Mouse (Mus musculus) midbrain, embryonic 13.5 days (tissue): ENCODE data around the gene Tmem38a. TPM values are rescaled to one million over a fixed set of nuclear protein-coding genes. Genes with fewer than 3 reads are reported as not detected.
A peak's percentile ranks its signal among the peaks of the same experiment; 100 is the strongest.

Source experiments
- ATAC-seq: fragments of 200-750 bp; cut with Nextera tagmentation; 2 replicates; pipeline ENCODE4 v1.8.0; 2017; ENCODE audit warnings: mild to moderate bottlenecking, moderate TSS enrichment, moderate library complexity
- H3K27ac ChIP-seq: fragments of 300-500 bp; sonication (generic); 2 replicates; pipeline ENCODE4 v1.5.1; 2015; ENCODE audit warnings: inconsistent platforms, mild to moderate bottlenecking, moderate library complexity
- H3K27me3 ChIP-seq: fragments of 300-500 bp; sonication (generic); 2 replicates; pipeline ENCODE4 v1.6.1; 2015; ENCODE audit warnings: mild to moderate bottlenecking, inconsistent platforms
- H3K36me3 ChIP-seq: fragments of 300-500 bp; sonication (generic); 2 replicates; pipeline ENCODE4 v1.6.1; 2015; ENCODE audit warnings: mild to moderate bottlenecking, inconsistent platforms
- H3K4me1 ChIP-seq: fragments of 300-500 bp; sonication (generic); replicated peaks from 2 replicates; pipeline ENCODE4 v1.6.1; 2015; ENCODE audit warnings: inconsistent platforms
- H3K4me2 ChIP-seq: fragments of 300-500 bp; sonication (generic); replicated peaks from 2 replicates; pipeline ENCODE4 v1.6.1; 2015; ENCODE audit warnings: moderate library complexity, mild to moderate bottlenecking, inconsistent platforms
- H3K4me3 ChIP-seq: fragments of 300-500 bp; sonication (generic); replicated peaks from 2 replicates; pipeline ENCODE4 v1.5.1; 2015; ENCODE audit warnings: mild to moderate bottlenecking, inconsistent platforms
- H3K9ac ChIP-seq: fragments of 300-500 bp; sonication (generic); replicated peaks from 2 replicates; pipeline ENCODE4 v1.6.1; 2015; ENCODE audit warnings: mild to moderate bottlenecking, inconsistent platforms
- H3K9me3 ChIP-seq: fragments of 300-500 bp; sonication (generic); 2 replicates; pipeline ENCODE4 v1.6.1; 2016; ENCODE audit warnings: mild to moderate bottlenecking, inconsistent platforms
- WGBS: fragments of 180-500 bp; shearing (Covaris S2); methylation state at CpG from one replicate; pipeline ENCODE4 v1.1.7; 2015; 5-methylcytosine and 5-hydroxymethylcytosine counted together
- polyA plus RNA-seq: library from polyadenylated mRNA; unstranded; fragments of >200 nt; fragmentation: Nextera tagmentation; extraction: Ambion mirVana; gene quantifications from 2 replicates; pipeline ENCODE4 v1.2.1, GENCODE M21; 2015

The Tmem38a gene
- polyA plus RNA-seq = 15.5 and 16.0 TPM in 2 replicates

GRCm38 (mm10) chr8:72571611-72572473 lies at the start of gene Tmem38a:
TSS of gene Tmem38a (plus strand) at chr8:72572055.
- WGBS = under 1% methylated on average over 45 of the region's 45 CpGs
- Histone ChIP-seq H3K4me3 (peak within 1 kb of the TSS; percentile 63), H3K9me3 (no peaks in the 10 kb centered on the region), H3K27ac (peak within 1 kb of the TSS; percentile 81), H3K27me3 (no peaks in the 10 kb centered on the region), H3K4me2 (peak within 1 kb of the TSS; percentile 97), H3K36me3 (peaks cover 27% of the 10 kb centered on the region), H3K4me1 (peaks cover 42% of the 10 kb centered on the region), H3K9ac (peak within 1 kb of the TSS; percentile 81)
- peak; percentile 32 for ATAC-seq

- ATAC-seq = no peak
- Histone ChIP-seq H3K4me2 (no peak overlapping the region), H3K36me3 (peaks cover 4% of the 10 kb centered on the region; the same call in 1 of the 2 replicates), H3K4me3 (no peak overlapping the region), H3K27me3 (no peaks in the 10 kb centered on the region), H3K4me1 (no peaks in the 10 kb centered on the region), H3K27ac (no peak overlapping the region), H3K9me3 (no peaks in the 10 kb centered on the region), H3K9ac (no peak overlapping the region)
- WGBS = 100% methylated on average over 1 of the region's 1 CpGs
These were observed 39.8 kb upstream of the Tmem38a start for GRCm38 (mm10) chr8:72532103-72532502.

- H3K4me1 ChIP-seq = no peaks in the 10 kb centered on the region
- 96% methylated on average over 3 of the region's 3 CpGs for WGBS
- ATAC-seq = no peak
- no peak overlapping the region for H3K4me2 ChIP-seq
- H3K4me3 ChIP-seq = no peak overlapping the region
- no peak overlapping the region for H3K9ac ChIP-seq
- H3K9me3 ChIP-seq = no peaks in the 10 kb centered on the region
- peaks cover 4% of the 10 kb centered on the region; the same call in 1 of the 2 replicates for H3K36me3 ChIP-seq
- H3K27me3 ChIP-seq = no peaks in the 10 kb centered on the region
- no peak overlapping the region for H3K27ac ChIP-seq
These were observed 37.0 kb upstream of the Tmem38a start for GRCm38 (mm10) chr8:72534888-72535287.

- Histone ChIP-seq H3K4me1 (no peaks in the 10 kb centered on the region), H3K36me3 (peaks cover 12% of the 10 kb centered on the region), H3K9ac (no peak overlapping the region), H3K4me3 (no peak overlapping the region), H3K9me3 (no peaks in the 10 kb centered on the region), H3K4me2 (no peak overlapping the region), H3K27ac (no peak overlapping the region), H3K27me3 (no peaks in the 10 kb centered on the region)
- ATAC-seq = no peak
These were observed 32.6 kb upstream of the Tmem38a start for GRCm38 (mm10) chr8:72539234-72539633.

GRCm38 (mm10) chr8:72547122-72547801 lies 24.6 kb upstream of the Tmem38a start:
- H3K36me3 ChIP-seq = peaks cover 18% of the 10 kb centered on the region
- ATAC-seq = no peak; the same call in 1 of the 2 replicates
- H3K27me3 ChIP-seq = no peaks in the 10 kb centered on the region
- WGBS = 3% methylated on average over 27 of the region's 27 CpGs
- peak overlapping the region; percentile 100 for H3K4me2 ChIP-seq
- peak overlapping the region; percentile 99 for H3K9ac ChIP-seq
- H3K9me3 ChIP-seq = no peaks in the 10 kb centered on the region
- H3K27ac ChIP-seq = peak overlapping the region; percentile 87
- peaks cover 44% of the 10 kb centered on the region for H3K4me1 ChIP-seq
- H3K4me3 ChIP-seq = peak overlapping the region; percentile 97

- Histone ChIP-seq H3K4me2 (peak within 1 kb of the TSS; percentile 100), H3K9me3 (no peaks in the 10 kb centered on the region), H3K36me3 (peaks cover 23% of the 10 kb centered on the region), H3K27me3 (no peaks in the 10 kb centered on the region), H3K27ac (peak within 1 kb of the TSS; percentile 87), H3K9ac (peak within 1 kb of the TSS; percentile 99), H3K4me1 (peaks cover 51% of the 10 kb centered on the region), H3K4me3 (peak within 1 kb of the TSS; percentile 97)
- peak; percentile 95 for ATAC-seq
- under 1% methylated on average over 88 of the region's 92 CpGs for WGBS
These were observed 23.8 kb upstream of the Tmem38a start, which contains the start of gene Med26 for GRCm38 (mm10) chr8:72547802-72548643. TSS of gene Med26 (minus strand) at chr8:72548270.

GRCm38 (mm10) chr8:72548644-72549313 lies 23.1 kb upstream of the Tmem38a start:
- peak; percentile 2; the same call in 1 of the 2 replicates for ATAC-seq
- peak overlapping the region; percentile 99 for H3K9ac ChIP-seq
- WGBS = under 1% methylated on average over 45 of the region's 45 CpGs
- H3K36me3 ChIP-seq = peaks cover 25% of the 10 kb centered on the region
- H3K4me1 ChIP-seq = peaks cover 51% of the 10 kb centered on the region
- peak overlapping the region; percentile 97 for H3K4me3 ChIP-seq
- no peaks in the 10 kb centered on the region for H3K9me3 ChIP-seq
- H3K27ac ChIP-seq = peak overlapping the region; percentile 87
- H3K27me3 ChIP-seq = no peaks in the 10 kb centered on the region
- peak overlapping the region; percentile 100 for H3K4me2 ChIP-seq

- peaks cover 20% of the 10 kb centered on the region for H3K36me3 ChIP-seq
- WGBS = 24% methylated on average over 5 of the region's 5 CpGs
- peak overlapping the region; percentile 100 for H3K4me2 ChIP-seq
- H3K27me3 ChIP-seq = no peaks in the 10 kb centered on the region
- no peak for ATAC-seq
- H3K4me1 ChIP-seq = peaks cover 51% of the 10 kb centered on the region
- H3K4me3 ChIP-seq = peak overlapping the region; percentile 97
- peak overlapping the region; percentile 99 for H3K9ac ChIP-seq
- H3K9me3 ChIP-seq = no peaks in the 10 kb centered on the region
- H3K27ac ChIP-seq = no peak overlapping the region
These were observed 22.5 kb upstream of the Tmem38a start for GRCm38 (mm10) chr8:72549314-72549892.

GRCm38 (mm10) chr8:72555770-72556169 lies 16.1 kb upstream of the Tmem38a start:
- H3K9me3 ChIP-seq = no peaks in the 10 kb centered on the region
- H3K27me3 ChIP-seq = no peaks in the 10 kb centered on the region
- H3K27ac ChIP-seq = no peak overlapping the region
- H3K36me3 ChIP-seq = peaks cover 43% of the 10 kb centered on the region
- peaks cover 10% of the 10 kb centered on the region; the same call in 1 of the 2 replicates for H3K4me1 ChIP-seq
- no peak for ATAC-seq
- 47% methylated on average over 4 of the region's 4 CpGs for WGBS
- H3K4me2 ChIP-seq = no peak overlapping the region
- no peak overlapping the region for H3K9ac ChIP-seq
- no peak overlapping the region for H3K4me3 ChIP-seq

- Histone ChIP-seq H3K9ac (no peak overlapping the region), H3K4me1 (no peaks in the 10 kb centered on the region), H3K27ac (no peak overlapping the region), H3K4me3 (no peak overlapping the region), H3K36me3 (peaks cover 69% of the 10 kb centered on the region), H3K4me2 (no peak overlapping the region), H3K27me3 (no peaks in the 10 kb centered on the region), H3K9me3 (no peaks in the 10 kb centered on the region)
- WGBS = 83% methylated on average over 1 of the region's 1 CpGs
- no peak for ATAC-seq
These were observed 10.7 kb upstream of the Tmem38a start for GRCm38 (mm10) chr8:72561111-72561689.
